Comparison of ENCODE assay signal across 12 mouse cellular contexts in the genomic region with DNA sequence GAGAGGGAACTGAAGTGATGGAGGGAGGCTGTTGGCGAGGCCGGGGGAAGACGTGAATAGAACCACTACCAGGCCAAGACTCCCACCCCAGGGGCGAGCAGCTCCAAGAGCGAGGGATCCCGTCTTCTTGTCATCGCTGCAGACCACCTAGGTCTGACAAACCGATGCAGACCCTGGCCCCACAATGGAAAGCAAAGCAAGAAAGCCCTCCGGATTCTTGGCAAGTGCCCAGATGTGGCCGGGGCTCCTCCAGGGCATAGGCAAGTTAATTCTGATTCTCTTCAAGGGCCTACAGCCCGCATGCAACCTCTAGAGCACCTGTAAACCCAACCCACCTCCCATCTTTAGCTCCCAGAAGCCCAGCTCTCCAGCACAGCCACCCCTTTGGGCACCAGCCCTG. TPM values are rescaled to one million over a fixed set of nuclear protein-coding genes. Genes with fewer than 3 reads are reported as not detected.
DNase-seq lines count a peak whose midpoint lies in the region; ATAC-seq lines count a peak whose summit lies in the region.
"Had no signal": no experiment of that assay in that cellular context is flagged by ENCODE, and none has a peak within 500 bp of the region (broad histone marks: within the 10 kb centered on the region; RNA-seq: fewer than 3 reads in every experiment).

No protein-coding gene starts in this region.

- H3K27me3 ChIP-seq in kidney, embryonic 15.5 days: no peaks in the 10 kb centered on the region
- no peaks in the 10 kb centered on the region for H3K27me3 ChIP-seq in forebrain, embryonic 11.5 days (ENCODE audit: control insufficient read depth, insufficient read depth, low read length)
- no peaks in the 10 kb centered on the region for H3K27me3 ChIP-seq in hindbrain, embryonic 13.5 days
- H3K27me3 ChIP-seq in midbrain, embryonic 15.5 days (replicated peaks): no peaks in the 10 kb centered on the region
- H3K27me3 ChIP-seq: CH12.LX had no signal

- 75% methylated on average over 11 of the region's 11 CpGs for WGBS in kidney, embryonic 15.5 days
- WGBS in forebrain, embryonic 11.5 days: 94% methylated on average over 11 of the region's 11 CpGs
- WGBS in hindbrain, embryonic 13.5 days: 64% methylated on average over 11 of the region's 11 CpGs
- 63% methylated on average over 11 of the region's 11 CpGs for WGBS in midbrain, embryonic 15.5 days

- peaks cover 95% of the 10 kb centered on the region for H3K36me3 ChIP-seq in kidney, embryonic 15.5 days
- H3K36me3 ChIP-seq in forebrain, embryonic 11.5 days (ENCODE audit: control insufficient read depth, insufficient read depth, low read length): peaks cover 10% of the 10 kb centered on the region
- peaks cover 58% of the 10 kb centered on the region for H3K36me3 ChIP-seq in hindbrain, embryonic 13.5 days
- H3K36me3 ChIP-seq in midbrain, embryonic 15.5 days (replicated peaks): peaks cover 12% of the 10 kb centered on the region

- no peaks in the 10 kb centered on the region for H3K9me3 ChIP-seq in kidney, embryonic 15.5 days (replicated peaks)
- H3K9me3 ChIP-seq in forebrain, embryonic 11.5 days (ENCODE audit: control insufficient read depth, low read length): no peaks in the 10 kb centered on the region
- no peaks in the 10 kb centered on the region for H3K9me3 ChIP-seq in hindbrain, embryonic 13.5 days
- H3K9me3 ChIP-seq in midbrain, embryonic 15.5 days: no peaks in the 10 kb centered on the region

- no peak for ATAC-seq in kidney, embryonic 15.5 days (replicated peaks; ENCODE audit: low FRiP score)
- ATAC-seq in forebrain, embryonic 11.5 days (replicated peaks; ENCODE audit: low FRiP score): no peak
- ATAC-seq in hindbrain, embryonic 13.5 days (ENCODE audit: low FRiP score): no peak
- ATAC-seq in midbrain, embryonic 15.5 days (replicated peaks): no peak

- peak overlapping the region; percentile 9; the same call in 1 of the 2 replicates for H3K27ac ChIP-seq in kidney, embryonic 15.5 days
- H3K27ac ChIP-seq in forebrain, embryonic 11.5 days (ENCODE audit: low read depth, low read length): peak overlapping the region; percentile 75
- peak overlapping the region; percentile 95 for H3K27ac ChIP-seq in hindbrain, embryonic 13.5 days
- peak overlapping the region; percentile 74 for H3K27ac ChIP-seq in midbrain, embryonic 15.5 days

- peaks cover 86% of the 10 kb centered on the region for H3K4me1 ChIP-seq in kidney, embryonic 15.5 days
- peaks cover 36% of the 10 kb centered on the region for H3K4me1 ChIP-seq in forebrain, embryonic 11.5 days (replicated peaks; ENCODE audit: control insufficient read depth, insufficient read depth, low read length)
- H3K4me1 ChIP-seq in hindbrain, embryonic 13.5 days (replicated peaks): peaks cover 97% of the 10 kb centered on the region
- H3K4me1 ChIP-seq in midbrain, embryonic 15.5 days: peaks cover 77% of the 10 kb centered on the region

- H3K9ac ChIP-seq in kidney, embryonic 15.5 days: no peak overlapping the region
- peak overlapping the region; percentile 16 for H3K9ac ChIP-seq in forebrain, embryonic 11.5 days (ENCODE audit: low read length)
- peak overlapping the region; percentile 66 for H3K9ac ChIP-seq in hindbrain, embryonic 13.5 days
- H3K9ac ChIP-seq in midbrain, embryonic 15.5 days: no peak overlapping the region

- no peak overlapping the region for H3K4me2 ChIP-seq in kidney, embryonic 15.5 days
- no peak overlapping the region for H3K4me2 ChIP-seq in forebrain, embryonic 11.5 days (ENCODE audit: low read depth, low read length, severe bottlenecking)
- H3K4me2 ChIP-seq in hindbrain, embryonic 13.5 days: peak overlapping the region; percentile 40
- 0 out of 2 replicates have a peak overlapping the region, but pooled peaks have one; percentile 6 for H3K4me2 ChIP-seq in midbrain, embryonic 15.5 days

- no peak for DNase-seq in kidney, adult 11 months
- no peak for DNase-seq in forebrain, embryonic 11.5 days (ENCODE audit: low spot score)
- DNase-seq in frontal cortex, postnatal 25 days (ENCODE audit: low spot score in 2 of 2): no peak
- DNase-seq in embryo, embryonic 9.5 days (ENCODE audit: extremely low spot score): no peak
- DNase-seq in spleen, postnatal 36 days (ENCODE audit: low spot score in 2 of 2): no peak
- DNase-seq: kidney, adult 8-10 months; lung, postnatal 4 days; thymus, postnatal 14 days had no signal

- H3K4me3 ChIP-seq in kidney, embryonic 15.5 days (replicated peaks): no peak overlapping the region
- H3K4me3 ChIP-seq in forebrain, embryonic 11.5 days (ENCODE audit: low read depth, low read length): no peak overlapping the region
- H3K4me3 ChIP-seq in hindbrain, embryonic 13.5 days: 0 out of 2 replicates have a peak overlapping the region, but pooled peaks have one; percentile 3
- no peak overlapping the region for H3K4me3 ChIP-seq in midbrain, embryonic 15.5 days

RNA-seq across cellular contexts. Expression of gene Akt1, which starts 11.4 kb away (rescaled TPM):
- polyA plus RNA-seq in kidney, embryonic 15.5 days (2015; fragmentation: Nextera tagmentation; extraction: Ambion mirVana): 53.7 and 56.7 TPM in 2 replicates
- 99.4 and 123 TPM in 2 replicates for polyA plus RNA-seq in forebrain, embryonic 11.5 days (2014; fragmentation: Nextera tagmentation; extraction: Ambion mirVana)
- 60.8 and 64.5 TPM in 2 replicates for polyA plus RNA-seq in hindbrain, embryonic 13.5 days (2015; fragmentation: Nextera tagmentation; extraction: Ambion mirVana)
- polyA plus RNA-seq in midbrain, embryonic 15.5 days (2015; fragmentation: Nextera tagmentation; extraction: Ambion mirVana): 139 and 162 TPM in 2 replicates

RNA-seq across cellular contexts. Expression of gene Zbtb42, which starts 15.3 kb away (rescaled TPM):
- 4.0 and 4.6 TPM in 2 replicates for polyA plus RNA-seq in kidney, embryonic 15.5 days (2015; fragmentation: Nextera tagmentation; extraction: Ambion mirVana)
- polyA plus RNA-seq in forebrain, embryonic 11.5 days (2014; fragmentation: Nextera tagmentation; extraction: Ambion mirVana): 4.4 and 5.3 TPM in 2 replicates
- polyA plus RNA-seq in hindbrain, embryonic 13.5 days (2015; fragmentation: Nextera tagmentation; extraction: Ambion mirVana): 3.6 and 4.6 TPM in 2 replicates
- polyA plus RNA-seq in midbrain, embryonic 15.5 days (2015; fragmentation: Nextera tagmentation; extraction: Ambion mirVana): 1.9 and 2.5 TPM in 2 replicates

RNA-seq across cellular contexts. Expression of gene Siva1, which starts 18.8 kb away (rescaled TPM):
- 255 and 266 TPM in 2 replicates for polyA plus RNA-seq in kidney, embryonic 15.5 days (2015; fragmentation: Nextera tagmentation; extraction: Ambion mirVana)
- polyA plus RNA-seq in forebrain, embryonic 11.5 days (2014; fragmentation: Nextera tagmentation; extraction: Ambion mirVana): 227 and 257 TPM in 2 replicates
- 62.6 and 63.8 TPM in 2 replicates for polyA plus RNA-seq in hindbrain, embryonic 13.5 days (2015; fragmentation: Nextera tagmentation; extraction: Ambion mirVana)
- 51.2 and 59.2 TPM in 2 replicates for polyA plus RNA-seq in midbrain, embryonic 15.5 days (2015; fragmentation: Nextera tagmentation; extraction: Ambion mirVana)

RNA-seq across cellular contexts. Expression of gene Adssl1, which starts 43.5 kb away (rescaled TPM):
- 11.6 and 12.4 TPM in 2 replicates for polyA plus RNA-seq in kidney, embryonic 15.5 days (2015; fragmentation: Nextera tagmentation; extraction: Ambion mirVana)
- polyA plus RNA-seq in forebrain, embryonic 11.5 days (2014; fragmentation: Nextera tagmentation; extraction: Ambion mirVana): 1.9 and 2.1 TPM in 2 replicates
- 3.1 and 3.2 TPM in 2 replicates for polyA plus RNA-seq in hindbrain, embryonic 13.5 days (2015; fragmentation: Nextera tagmentation; extraction: Ambion mirVana)
- 3.1 and 3.6 TPM in 2 replicates for polyA plus RNA-seq in midbrain, embryonic 15.5 days (2015; fragmentation: Nextera tagmentation; extraction: Ambion mirVana)

RNA-seq across cellular contexts. Expression of gene Cep170b, which starts 57.0 kb away (rescaled TPM):
- 15.8 and 16.6 TPM in 2 replicates for polyA plus RNA-seq in kidney, embryonic 15.5 days (2015; fragmentation: Nextera tagmentation; extraction: Ambion mirVana)
- polyA plus RNA-seq in forebrain, embryonic 11.5 days (2014; fragmentation: Nextera tagmentation; extraction: Ambion mirVana): 12.6 and 15.2 TPM in 2 replicates
- polyA plus RNA-seq in hindbrain, embryonic 13.5 days (2015; fragmentation: Nextera tagmentation; extraction: Ambion mirVana): 24.2 and 24.9 TPM in 2 replicates
- 51.0 and 53.7 TPM in 2 replicates for polyA plus RNA-seq in midbrain, embryonic 15.5 days (2015; fragmentation: Nextera tagmentation; extraction: Ambion mirVana)

Comparison
In these comparisons a context has a peak if more than half of its experiments do, and no peak if none do; other contexts are left out.
1. H3K27ac ChIP-seq: peak in every context shown above with its lines; median percentile 95 in hindbrain, embryonic 13.5 days; 75 in forebrain, embryonic 11.5 days; 74 in midbrain, embryonic 15.5 days; 9 in kidney, embryonic 15.5 days.
2. H3K4me2 ChIP-seq: peak in hindbrain, embryonic 13.5 days (single experiment) and midbrain, embryonic 15.5 days (single experiment); none in kidney, embryonic 15.5 days (single experiment) and forebrain, embryonic 11.5 days (single experiment).
3. H3K9ac ChIP-seq: peak in forebrain, embryonic 11.5 days (single experiment) and hindbrain, embryonic 13.5 days (single experiment); none in kidney, embryonic 15.5 days (single experiment) and midbrain, embryonic 15.5 days (single experiment).